Mouse (Mus musculus): ENCODE data around the gene Gmds.

DNA sequence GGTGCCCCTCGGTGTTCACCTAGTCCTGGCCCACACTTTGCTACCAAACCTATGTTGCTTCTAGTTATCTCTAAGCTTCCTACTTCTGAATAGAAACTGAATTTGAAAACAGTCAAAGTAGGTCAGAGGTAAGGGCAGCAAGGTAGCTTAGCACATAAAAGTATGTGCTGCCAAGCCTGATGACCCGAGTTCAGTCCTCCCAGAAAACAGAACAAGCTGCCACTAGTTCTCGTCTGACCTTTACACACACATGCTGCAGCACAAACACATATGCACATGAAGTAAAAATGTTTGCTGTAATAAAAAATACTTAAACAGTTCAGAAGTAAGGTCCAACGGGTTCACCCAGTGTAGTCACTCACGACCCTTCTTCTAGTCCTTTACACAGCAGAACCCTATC lies 106.6 kb downstream of the Gmds start:
- TF ChIP-seq CTCF (IDR thresholded peaks at IDR 0.05; ENCODE audit: low read depth, low read length) (no peak), POLR2A (IDR thresholded peaks at IDR 0.05; ENCODE audit: borderline replicate concordance, low read depth, low read length) (no peak)

All from bone marrow macrophage, adult 2 months (primary cell).